Mouse (Mus musculus): ENCODE measurements at regions not wholly inside any gene's neighbourhood (a gene's known extent, or its start where the extent isn't known, plus 50 kb on each side); places are given as distances from the start of the nearest gene placed in this dataset.

- DNase-seq (ENCODE audit: low spot score), result no peak
Measured at GRCm38 (mm10) chr6:143287322-143287721, 120.3 kb downstream of the Etnk1 start.

GRCm38 (mm10) chr6:143288491-143289130 lies 121.6 kb downstream of the Etnk1 start:
- DNase-seq (ENCODE audit: low spot score), result no peak

GRCm38 (mm10) chr6:143293648-143294047 lies 126.6 kb downstream of the Etnk1 start:
- DNase-seq (ENCODE audit: low spot score), result no peak

- DNase-seq (ENCODE audit: low spot score), result no peak
Measured at GRCm38 (mm10) chr6:143298391-143298790, 131.4 kb downstream of the Etnk1 start.

GRCm38 (mm10) chr6:143301414-143301813 lies 134.4 kb downstream of the Etnk1 start:
- no peak for DNase-seq (ENCODE audit: low spot score)

- no peak for DNase-seq (ENCODE audit: low spot score)
Measured at GRCm38 (mm10) chr6:143307327-143307726, 140.3 kb downstream of the Etnk1 start.

- DNase-seq (ENCODE audit: low spot score), result no peak
Measured at GRCm38 (mm10) chr6:143315859-143316258, 148.8 kb downstream of the Etnk1 start.

GRCm38 (mm10) chr6:143320426-143320825 lies 153.4 kb downstream of the Etnk1 start:
- no peak for DNase-seq (ENCODE audit: low spot score)

GRCm38 (mm10) chr6:143324636-143325035 lies 157.6 kb downstream of the Etnk1 start:
- no peak for DNase-seq (ENCODE audit: low spot score)

GRCm38 (mm10) chr6:143326956-143327722 lies 160.1 kb downstream of the Etnk1 start:
- DNase-seq (ENCODE audit: low spot score), result peak; percentile 12

GRCm38 (mm10) chr6:143327788-143328187 lies 160.8 kb downstream of the Etnk1 start:
- DNase-seq (ENCODE audit: low spot score), result no peak

GRCm38 (mm10) chr6:143328202-143328601 lies 161.2 kb downstream of the Etnk1 start:
- DNase-seq (ENCODE audit: low spot score), result no peak

- no peak for DNase-seq (ENCODE audit: low spot score)
Measured at GRCm38 (mm10) chr6:143329096-143329495, 162.1 kb downstream of the Etnk1 start.

- no peak for DNase-seq (ENCODE audit: low spot score)
Measured at GRCm38 (mm10) chr6:143333493-143333892, 166.5 kb downstream of the Etnk1 start.

- DNase-seq (ENCODE audit: low spot score), result no peak
Measured at GRCm38 (mm10) chr6:143336574-143336973, 169.6 kb downstream of the Etnk1 start.

GRCm38 (mm10) chr6:143349000-143349399 lies 182.0 kb downstream of the Etnk1 start:
- DNase-seq (ENCODE audit: low spot score), result no peak

GRCm38 (mm10) chr6:143359320-143360032 lies 192.5 kb downstream of the Etnk1 start:
- no peak for DNase-seq (ENCODE audit: low spot score)

- DNase-seq (ENCODE audit: low spot score), result no peak
Measured at GRCm38 (mm10) chr6:143361149-143361725, 194.2 kb downstream of the Etnk1 start.

GRCm38 (mm10) chr6:143361963-143362362 lies 194.9 kb downstream of the Etnk1 start:
- DNase-seq (ENCODE audit: low spot score), result no peak

- DNase-seq (ENCODE audit: low spot score), result no peak
Measured at GRCm38 (mm10) chr6:143365840-143366239, 198.8 kb downstream of the Etnk1 start.

- DNase-seq (ENCODE audit: low spot score), result no peak
Measured at GRCm38 (mm10) chr6:143367804-143368203, 200.8 kb downstream of the Etnk1 start.

GRCm38 (mm10) chr6:143368646-143369045 lies 201.6 kb downstream of the Etnk1 start:
- no peak for DNase-seq (ENCODE audit: low spot score)

- no peak for DNase-seq (ENCODE audit: low spot score)
Measured at GRCm38 (mm10) chr6:143372487-143372886, 205.5 kb downstream of the Etnk1 start.
